In the genomic region with DNA sequence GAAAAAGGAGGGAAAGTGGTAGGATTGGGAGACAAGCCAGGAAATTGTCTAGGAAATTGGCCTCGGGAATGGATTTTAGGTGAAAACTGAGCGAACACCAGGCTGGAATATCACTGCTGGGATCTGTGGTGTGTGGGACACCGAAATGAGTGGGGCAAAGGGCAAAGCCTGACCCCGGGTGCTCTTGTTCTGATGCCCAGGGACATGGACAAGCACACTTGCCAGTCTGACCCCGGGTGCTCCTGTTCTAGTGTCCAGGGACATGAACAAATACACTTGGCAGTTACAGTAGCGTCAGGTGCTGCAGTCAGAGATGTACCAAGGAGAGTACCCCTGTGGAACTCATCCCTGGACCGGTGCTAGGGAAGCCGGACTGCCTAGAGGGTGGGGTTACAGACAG, we compare ENCODE assay signal across 14 mouse cellular contexts.
"Had no signal": no experiment of that assay in that cellular context is flagged by ENCODE, and none has a peak within 500 bp of the region (broad histone marks: within the 10 kb centered on the region; RNA-seq: fewer than 3 reads in every experiment).

No protein-coding gene starts in this region.

- H3K9me3 ChIP-seq: limb, embryonic 12.5 days; lung, embryonic 15.5 days; midbrain, embryonic 15.5 days; neural tube, embryonic 12.5 days; stomach, embryonic 15.5 days had no signal

- H3K27ac ChIP-seq: layer of hippocampus, adult 2 months; limb, embryonic 12.5 days; lung, embryonic 15.5 days; macrophage; midbrain, embryonic 15.5 days; neural tube, embryonic 12.5 days; stomach, embryonic 15.5 days had no signal

- H3K4me2 ChIP-seq: limb, embryonic 12.5 days; liver, embryonic 11.5 days; lung, embryonic 15.5 days; midbrain, embryonic 11.5 days; midbrain, embryonic 15.5 days; neural tube, embryonic 12.5 days; stomach, embryonic 15.5 days had no signal

- H3K4me1 ChIP-seq: lung, embryonic 15.5 days; megakaryocyte, embryonic 14.5 days; midbrain, embryonic 15.5 days; neural tube, embryonic 12.5 days; stomach, embryonic 15.5 days had no signal

- H3K4me3 ChIP-seq: layer of hippocampus, adult 2 months; limb, embryonic 12.5 days; lung, embryonic 15.5 days; megakaryocyte, embryonic 14.5 days; midbrain, embryonic 15.5 days; neural tube, embryonic 12.5 days; stomach, embryonic 15.5 days had no signal

- H3K36me3 ChIP-seq: limb, embryonic 12.5 days; lung, embryonic 15.5 days; midbrain, embryonic 15.5 days; neural tube, embryonic 12.5 days; stomach, embryonic 15.5 days had no signal

- DNase-seq: lung, postnatal 14 days; thymus, adult 2 months; thymus, postnatal 25 days had no signal

- ATAC-seq: intestine, postnatal 0 days; midbrain, embryonic 15.5 days had no signal

- H3K9ac ChIP-seq: limb, embryonic 12.5 days; lung, embryonic 15.5 days; midbrain, embryonic 15.5 days; neural tube, embryonic 12.5 days; stomach, embryonic 15.5 days had no signal

- H3K27me3 ChIP-seq: limb, embryonic 12.5 days; lung, embryonic 15.5 days; midbrain, embryonic 15.5 days; neural tube, embryonic 12.5 days; stomach, embryonic 15.5 days had no signal
